Mouse (Mus musculus) neural tube, postnatal 0 days (tissue): Measurements from ENCODE around the gene Il17rb. TPM values are rescaled to one million over a fixed set of nuclear protein-coding genes. Genes with fewer than 3 reads are reported as not detected.

Source experiments
- microRNA-seq: library from miRNA; unstranded; fragments of <30 nt; microRNA quantifications from one replicate; pipeline ENCODE4, GENCODE M21; 2016
- polyA plus RNA-seq: library from polyadenylated mRNA; unstranded; fragments of >200 nt; fragmentation: Nextera tagmentation; extraction: Ambion mirVana; gene quantifications from 2 replicates; pipeline ENCODE4 v1.2.1, GENCODE M21; 2015

The Il17rb gene
- polyA plus RNA-seq = 1.4 and 2.1 TPM in 2 replicates

GRCm38 (mm10) chr14:30008733-30009575, at the start of gene Il17rb, which contains the start of gene Chdh:
Gene Il17rb (minus strand): TSS chr14:30008896.
Gene Chdh (plus strand): TSS chr14:30009023.

GRCm38 (mm10) chr14:29978254-29979204, 30.2 kb downstream of the Il17rb start, which contains the start of gene Actr8:
Gene Actr8 (plus strand): TSS chr14:29978337.

GRCm38 (mm10) chr14:29968075-29968821, 40.4 kb downstream of the Il17rb start, which contains the start of gene Selenok:
Gene Selenok (plus strand): TSS chr14:29968308.

Small RNA genes lying within 50 kb of the gene (microRNA-seq; reads per million reads assigned to microRNA genes)
- gene Mir6947 = not detected

Other genes with a start within 250 kb of the Il17rb start
- gene Selenok, start 40.6 kb downstream of the Il17rb start, polyA plus RNA-seq = 407 and 458 TPM in 2 replicates
- 52.6 and 59.2 TPM in 2 replicates for gene Actr8, start 30.6 kb downstream of the Il17rb start, polyA plus RNA-seq
- 0.54 and 0.56 TPM in 2 replicates for gene Chdh, start 127 bp upstream of the Il17rb start, polyA plus RNA-seq